Mouse (Mus musculus) spleen, adult 12 weeks (tissue): Measurements from ENCODE around the gene Sh3pxd2a.

ENCODE experiments used
- DNase-seq: peaks from one replicate; pipeline ENCODE4 v3.0.0; 2022; ENCODE audit warnings: low spot score

Gene Sh3pxd2a

DNA sequence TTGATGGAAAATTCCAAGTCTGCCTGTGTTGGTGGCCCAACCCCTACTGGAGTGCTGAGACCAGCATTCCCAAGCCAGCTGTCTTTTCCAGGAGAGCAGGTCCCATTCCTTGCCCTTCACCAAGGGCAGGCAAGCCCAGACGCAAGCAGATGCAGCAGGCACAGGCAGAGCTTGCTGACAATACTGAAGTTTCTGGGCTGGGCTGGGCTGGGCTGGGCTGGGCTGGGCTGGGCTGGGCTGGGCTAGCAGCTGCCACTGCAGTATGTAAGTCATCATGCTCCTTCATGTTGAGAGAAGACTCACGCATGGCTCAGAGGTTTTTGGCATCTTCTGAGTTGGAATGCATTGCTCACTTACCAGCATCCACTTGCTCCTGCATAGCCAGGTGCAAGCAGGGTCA is 27.7 kb upstream of the Sh3pxd2a start:
- DNase-seq, result no peak

DNA sequence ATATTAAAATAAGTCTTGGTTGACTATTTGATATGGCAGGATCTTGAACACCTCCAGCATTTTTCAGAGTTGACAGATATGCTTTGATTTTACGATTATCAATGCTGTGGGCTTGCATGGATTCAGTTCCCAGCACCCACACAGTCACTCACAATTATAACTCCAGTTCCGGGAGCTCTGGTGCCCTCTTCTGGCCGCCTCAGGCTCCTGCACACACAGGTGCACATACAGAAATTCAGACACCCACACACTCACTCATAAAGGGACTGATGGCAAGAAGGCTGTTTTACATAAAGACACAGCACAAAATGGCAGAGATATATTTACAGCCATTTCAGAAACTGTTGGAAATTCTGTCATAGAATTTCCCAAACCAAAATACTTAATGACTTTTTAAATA is 25.0 kb upstream of the Sh3pxd2a start:
- no peak for DNase-seq

DNA sequence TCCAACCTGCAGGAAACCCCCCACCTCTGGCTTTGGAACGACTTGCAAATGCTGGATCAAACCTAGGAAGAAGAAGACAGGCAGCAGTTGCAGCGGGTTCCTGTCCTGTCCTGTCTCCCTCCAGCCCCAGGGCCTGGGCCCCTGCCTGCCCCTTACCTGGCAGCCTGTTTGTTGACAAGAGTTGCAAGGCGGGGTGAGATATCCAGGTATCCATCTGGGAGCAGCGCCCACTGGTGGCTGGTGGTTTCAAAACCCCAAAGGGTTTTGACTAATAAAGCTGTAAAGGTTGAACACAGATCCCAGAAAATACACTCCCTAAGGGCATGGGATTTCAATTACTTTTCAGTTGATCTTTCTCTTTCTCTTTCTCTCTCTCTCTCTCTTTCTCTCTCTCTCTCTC is 24.0 kb upstream of the Sh3pxd2a start:
- DNase-seq, result no peak

DNA sequence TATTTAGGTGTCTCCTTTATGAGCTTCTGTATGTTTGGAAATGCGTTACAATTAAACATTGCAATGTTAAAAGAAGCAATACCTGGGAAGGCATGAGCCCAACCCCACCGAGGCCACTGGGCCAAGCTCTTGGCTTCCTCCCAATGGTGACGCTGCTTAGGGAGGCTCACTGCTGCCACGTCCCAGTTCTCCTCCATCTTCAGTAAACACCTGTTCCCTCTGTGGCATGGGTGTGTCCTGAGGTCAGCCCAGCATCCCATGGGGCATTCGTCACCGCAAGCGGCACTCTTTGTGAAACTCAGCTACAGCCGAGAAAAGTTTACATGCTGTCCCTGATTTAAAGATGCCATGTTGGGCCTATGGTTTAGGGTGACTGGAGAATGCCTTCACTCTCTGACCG is 23.4 kb upstream of the Sh3pxd2a start:
- no peak for DNase-seq

DNA sequence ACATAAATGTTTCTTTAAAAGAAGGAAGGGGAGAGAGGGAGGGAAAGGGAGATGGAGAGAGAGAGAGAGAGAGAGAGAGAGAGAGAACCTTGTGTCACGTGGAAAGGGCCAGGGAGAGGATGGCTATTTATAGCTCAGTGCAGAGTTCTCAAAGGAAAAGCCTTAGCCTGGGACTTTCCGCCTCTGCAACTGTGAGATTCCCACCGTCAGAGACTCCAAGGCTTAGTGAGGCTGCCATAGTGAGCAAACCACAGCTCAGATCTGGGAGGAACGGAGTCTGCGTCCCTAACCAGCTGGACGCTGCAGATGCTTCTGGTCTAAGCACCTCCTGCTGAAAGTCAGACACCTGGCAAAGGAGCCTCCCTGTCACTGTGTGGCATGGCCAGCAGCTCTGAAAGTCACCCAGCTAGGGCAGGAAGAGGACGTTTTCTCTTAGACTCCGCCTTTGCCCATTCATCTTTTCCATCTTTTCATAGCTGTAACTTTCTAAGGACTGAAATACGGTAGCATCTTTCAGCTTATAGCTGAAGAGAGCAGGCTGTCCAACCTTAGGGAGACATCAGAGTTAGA is 21.9 kb upstream of the Sh3pxd2a start:
- DNase-seq, result no peak

DNA sequence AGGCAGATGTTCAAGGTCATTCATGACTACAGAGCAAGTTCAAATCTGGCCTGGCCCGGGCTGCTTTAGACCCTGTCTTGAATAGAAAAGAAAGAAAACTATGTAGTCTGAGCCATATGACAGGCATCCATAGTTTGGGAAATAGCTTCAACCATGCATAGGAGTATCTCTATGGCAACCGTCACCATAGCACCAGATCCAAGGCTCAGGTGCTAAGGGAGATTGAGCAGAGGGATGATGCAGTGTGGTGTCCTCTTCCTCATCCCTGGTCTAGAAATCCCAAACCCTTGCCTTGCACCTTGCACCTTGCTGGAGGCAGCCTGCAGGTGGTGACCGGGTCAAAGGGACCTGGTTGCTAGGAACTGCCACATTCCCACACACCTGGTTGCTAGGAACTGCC is 19.9 kb upstream of the Sh3pxd2a start:
- no peak for DNase-seq

DNA sequence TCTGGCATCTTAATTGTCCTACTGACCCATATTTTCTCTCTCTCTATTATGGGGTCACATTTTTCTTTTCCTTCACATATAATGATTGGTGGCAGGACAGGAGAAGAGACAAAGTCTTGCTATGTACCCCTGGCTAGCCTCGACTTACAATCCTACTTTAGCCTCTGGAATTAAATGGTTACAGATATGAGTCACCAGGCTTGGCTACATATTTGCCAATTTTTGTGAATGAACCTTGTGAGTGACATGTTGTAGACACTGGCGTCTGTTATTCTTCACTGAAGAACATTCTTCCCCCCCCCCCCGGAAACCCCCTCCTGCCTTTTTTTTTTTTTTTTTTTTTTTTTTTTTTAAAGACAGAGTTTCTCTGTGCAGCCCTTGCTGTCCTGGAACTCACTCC is 19.1 kb upstream of the Sh3pxd2a start:
- DNase-seq, result no peak

DNA sequence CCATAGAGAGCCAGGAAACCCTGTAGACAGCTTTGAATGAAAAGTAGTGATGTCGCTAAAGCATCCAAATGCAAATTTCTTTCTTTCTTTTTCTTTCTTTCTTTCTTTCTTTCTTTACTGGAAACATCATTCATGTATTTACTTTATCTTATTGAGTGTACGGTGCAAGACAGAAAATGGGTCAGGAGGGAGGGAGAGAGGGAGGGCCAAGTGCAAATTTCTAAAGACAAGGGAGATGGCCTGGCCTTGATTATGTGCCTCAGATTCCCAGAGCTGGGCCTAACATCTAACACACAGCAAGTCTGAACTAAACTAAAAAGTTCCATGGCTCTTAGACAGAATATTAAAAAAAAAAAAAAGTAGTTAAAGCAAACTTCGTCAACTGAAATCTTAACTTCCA is 9.3 kb upstream of the Sh3pxd2a start:
- no peak for DNase-seq

DNA sequence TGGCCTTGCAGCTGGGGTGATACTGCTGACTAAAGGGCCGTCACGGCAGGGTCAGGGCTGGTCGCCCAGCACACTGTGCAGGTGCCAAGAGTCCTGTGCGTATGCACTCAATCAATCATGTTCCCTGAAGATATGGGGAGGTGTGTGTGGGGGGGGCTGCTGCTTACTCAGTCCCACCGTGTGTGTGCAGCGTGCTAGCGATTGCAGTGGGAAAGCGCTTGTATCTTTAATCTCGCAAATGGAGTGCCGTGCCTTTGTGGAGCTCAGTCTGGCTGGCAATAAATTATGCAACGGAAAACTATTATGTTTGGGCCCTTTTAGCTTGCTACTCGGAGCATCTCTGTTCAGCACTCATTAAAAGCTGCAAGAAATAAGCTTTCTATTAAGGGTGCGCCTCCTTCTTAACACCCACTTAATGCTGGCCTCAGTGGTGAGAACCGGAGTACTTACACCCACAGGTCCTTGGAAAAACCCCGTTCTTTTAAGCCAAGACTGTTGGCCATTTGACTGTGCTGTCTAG is 8.7 kb upstream of the Sh3pxd2a start:
- no peak for DNase-seq

DNA sequence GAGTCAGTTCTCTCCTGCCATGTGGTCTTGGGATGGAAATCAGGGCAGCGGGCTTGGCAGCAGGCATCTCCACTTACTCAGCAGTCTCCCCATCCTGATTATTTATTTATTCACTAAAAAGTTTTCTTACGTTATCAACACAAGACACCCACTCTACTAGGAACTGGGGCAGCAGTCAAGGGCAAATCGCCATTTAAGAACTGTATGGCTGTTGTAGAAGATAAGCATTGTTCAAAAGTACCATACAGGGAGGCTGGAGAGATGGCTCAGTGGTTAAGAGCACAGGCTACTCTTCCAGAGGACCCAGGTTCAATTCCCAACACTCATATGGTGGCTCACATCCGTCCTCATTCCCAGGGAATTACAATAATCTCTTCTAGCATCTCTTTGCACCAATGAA is 7.6 kb upstream of the Sh3pxd2a start:
- DNase-seq, result no peak

DNA sequence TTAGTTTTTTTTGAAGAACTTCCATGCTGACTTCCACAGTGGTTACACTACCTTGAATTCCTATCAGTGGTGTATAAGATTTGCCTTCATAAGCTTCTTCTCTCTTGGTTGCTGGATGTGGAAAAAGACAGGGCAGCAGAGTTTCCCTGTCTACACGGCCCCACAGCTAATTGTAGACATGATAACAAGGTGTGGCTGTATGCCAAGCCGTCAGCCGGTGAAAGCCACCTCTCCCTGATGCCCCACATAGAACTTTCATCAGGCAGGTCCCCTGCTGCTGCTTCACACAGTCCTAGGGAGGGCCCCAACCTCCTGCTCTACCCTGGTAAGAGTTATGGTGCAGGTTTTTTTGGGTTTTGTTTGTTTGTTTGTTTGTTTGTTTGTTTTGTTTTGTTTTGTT is 4.5 kb upstream of the Sh3pxd2a start:
- no peak for DNase-seq

DNA sequence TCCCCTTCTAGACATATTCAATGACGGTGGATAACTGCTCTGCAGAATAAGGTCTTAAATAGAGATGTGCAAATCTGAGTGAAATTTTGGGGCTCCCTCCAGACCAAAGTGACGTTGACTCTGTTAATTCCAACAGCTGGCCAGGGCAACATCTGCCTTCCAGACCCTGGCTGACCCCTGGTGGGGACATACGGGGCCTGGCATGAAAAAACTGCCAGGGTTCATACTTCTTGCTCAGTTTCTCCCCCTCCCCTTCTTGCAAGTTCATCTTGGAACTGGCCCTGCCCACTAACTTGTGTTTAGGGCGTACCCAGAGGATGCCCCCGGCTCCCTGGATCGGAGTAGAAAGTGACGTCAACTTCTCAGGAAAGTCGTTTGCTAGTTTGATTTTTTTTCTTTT is 2.6 kb upstream of the Sh3pxd2a start:
- DNase-seq, result no peak

DNA sequence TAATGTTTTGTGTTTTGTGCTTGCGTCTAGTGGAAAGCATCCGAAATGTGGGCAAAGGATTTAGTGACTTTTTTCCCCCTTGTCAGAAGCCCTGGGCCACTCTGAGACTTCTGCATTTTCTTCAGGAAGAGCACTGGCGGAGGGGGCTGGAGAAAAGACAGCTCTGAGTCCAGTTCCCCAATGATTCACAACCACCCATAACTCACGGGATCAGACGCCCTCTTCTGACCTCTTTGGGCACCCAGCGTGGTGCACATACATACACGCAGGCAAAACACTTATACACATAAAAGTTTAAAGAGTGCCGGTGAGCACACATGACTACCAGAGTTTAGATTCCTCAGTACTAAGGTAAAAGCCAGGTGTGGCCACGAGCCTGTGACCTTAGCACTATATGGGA is 1.3 kb upstream of the Sh3pxd2a start:
- DNase-seq, result no peak

DNA sequence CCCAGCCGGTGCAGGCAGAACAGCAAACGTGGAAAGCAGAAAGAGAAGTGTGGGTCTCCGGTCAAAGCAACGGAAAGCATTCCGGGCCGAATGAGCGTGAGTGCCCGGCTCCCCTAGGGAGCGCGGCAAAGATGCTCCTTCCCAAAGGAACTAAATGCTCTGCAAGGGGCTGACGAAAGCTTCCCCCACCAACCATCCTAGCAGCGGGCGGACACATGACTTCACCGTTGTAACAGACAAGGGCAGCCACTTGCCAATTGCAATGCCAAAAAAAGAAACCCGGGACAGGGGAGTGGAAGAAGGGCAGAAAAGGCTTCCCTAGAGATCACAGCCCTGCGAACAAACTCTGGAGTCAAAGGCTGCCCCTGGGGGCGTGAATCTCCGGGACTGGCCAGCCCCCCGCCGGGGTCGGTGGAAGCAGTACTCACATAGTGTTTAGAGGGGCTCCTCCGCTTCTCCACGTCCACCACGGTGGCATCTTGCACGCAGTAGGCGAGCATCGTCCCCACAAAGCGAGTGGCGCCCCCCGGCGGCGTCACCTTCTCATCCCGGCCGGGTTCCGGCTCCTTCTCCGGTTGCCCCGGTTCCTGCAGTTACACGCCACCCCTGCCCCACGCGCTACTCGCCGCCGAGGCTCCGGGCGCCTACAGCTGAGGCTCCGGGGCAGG is 431 bp downstream of the Sh3pxd2a start:
- DNase-seq, result peak; percentile 65

DNA sequence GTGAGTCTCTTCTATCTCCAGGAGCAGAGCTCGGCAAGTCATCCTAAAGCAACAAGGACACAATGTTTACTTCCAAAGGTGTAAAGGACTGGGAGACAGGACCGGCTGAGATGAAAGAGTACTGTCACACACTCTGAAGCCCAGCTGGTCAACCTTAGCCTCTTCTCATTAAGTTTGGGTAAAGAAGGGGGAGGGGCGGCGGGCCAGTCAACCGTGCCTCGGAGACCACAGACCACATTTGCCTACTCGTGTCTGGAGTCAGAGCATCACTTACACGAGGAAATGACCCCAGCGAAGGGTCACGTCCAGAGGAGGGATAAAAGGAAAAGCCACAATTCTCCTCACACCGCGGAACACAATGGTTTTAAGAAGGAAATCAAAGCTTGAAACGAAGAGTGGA is 995 bp downstream of the Sh3pxd2a start:
- no peak for DNase-seq

DNA sequence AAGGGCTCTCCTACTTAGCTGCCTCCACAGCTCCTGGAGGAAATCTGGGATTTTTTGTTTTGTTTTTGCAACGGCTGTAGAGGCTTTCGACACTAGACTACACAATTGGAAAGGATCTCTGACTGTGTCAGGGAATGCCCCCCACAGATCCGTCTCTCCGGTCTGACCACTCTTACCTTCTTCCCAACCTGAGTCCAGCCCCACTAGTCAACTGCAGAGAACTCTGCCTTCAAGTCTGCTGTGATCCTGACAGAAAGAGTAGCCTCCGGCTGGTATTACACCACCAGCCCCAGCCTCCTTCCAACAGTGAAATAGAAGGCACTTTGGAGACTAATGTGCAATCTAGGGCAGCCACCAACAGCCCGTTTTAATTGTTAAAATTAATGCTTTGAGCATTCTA is 1.5 kb downstream of the Sh3pxd2a start:
- DNase-seq, result no peak

DNA sequence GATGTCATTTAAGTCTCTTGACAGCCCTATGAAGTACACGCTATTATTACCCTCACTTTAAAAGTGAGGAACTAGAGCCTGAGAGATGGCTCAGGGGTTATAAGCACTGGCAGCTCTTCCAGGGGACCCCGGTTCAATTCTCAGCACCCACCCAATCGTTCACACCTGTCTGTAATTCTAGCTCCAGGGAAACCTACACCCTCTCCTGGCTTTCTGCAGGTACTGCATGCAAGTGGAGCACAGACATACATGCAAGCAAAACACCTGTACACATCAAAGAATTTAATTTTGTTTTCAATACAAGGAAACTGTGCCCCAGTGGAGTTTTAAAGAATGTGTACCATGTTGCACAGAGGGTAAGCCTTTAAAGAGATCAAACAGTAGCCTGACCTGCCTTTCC is 2.4 kb downstream of the Sh3pxd2a start:
- DNase-seq, result no peak

DNA sequence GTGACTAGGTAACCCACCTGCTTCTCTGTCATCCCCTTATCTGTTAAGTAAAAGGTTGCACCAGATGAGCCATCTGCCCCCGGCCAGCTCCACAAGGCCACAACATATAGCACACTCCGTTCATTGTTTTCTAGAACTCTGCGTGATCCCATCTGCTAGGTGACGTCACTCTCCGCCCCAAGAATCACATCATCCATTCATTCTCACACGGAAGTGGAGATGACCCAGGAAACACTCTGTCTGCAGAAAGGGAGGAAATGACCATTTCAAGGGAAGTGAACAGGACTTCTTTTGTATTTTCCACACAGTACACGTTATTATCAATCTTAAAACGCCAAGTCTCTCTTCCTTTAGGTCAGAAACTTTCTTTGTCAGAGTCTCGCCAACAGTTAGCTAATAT is 2.8 kb downstream of the Sh3pxd2a start:
- no peak for DNase-seq

DNA sequence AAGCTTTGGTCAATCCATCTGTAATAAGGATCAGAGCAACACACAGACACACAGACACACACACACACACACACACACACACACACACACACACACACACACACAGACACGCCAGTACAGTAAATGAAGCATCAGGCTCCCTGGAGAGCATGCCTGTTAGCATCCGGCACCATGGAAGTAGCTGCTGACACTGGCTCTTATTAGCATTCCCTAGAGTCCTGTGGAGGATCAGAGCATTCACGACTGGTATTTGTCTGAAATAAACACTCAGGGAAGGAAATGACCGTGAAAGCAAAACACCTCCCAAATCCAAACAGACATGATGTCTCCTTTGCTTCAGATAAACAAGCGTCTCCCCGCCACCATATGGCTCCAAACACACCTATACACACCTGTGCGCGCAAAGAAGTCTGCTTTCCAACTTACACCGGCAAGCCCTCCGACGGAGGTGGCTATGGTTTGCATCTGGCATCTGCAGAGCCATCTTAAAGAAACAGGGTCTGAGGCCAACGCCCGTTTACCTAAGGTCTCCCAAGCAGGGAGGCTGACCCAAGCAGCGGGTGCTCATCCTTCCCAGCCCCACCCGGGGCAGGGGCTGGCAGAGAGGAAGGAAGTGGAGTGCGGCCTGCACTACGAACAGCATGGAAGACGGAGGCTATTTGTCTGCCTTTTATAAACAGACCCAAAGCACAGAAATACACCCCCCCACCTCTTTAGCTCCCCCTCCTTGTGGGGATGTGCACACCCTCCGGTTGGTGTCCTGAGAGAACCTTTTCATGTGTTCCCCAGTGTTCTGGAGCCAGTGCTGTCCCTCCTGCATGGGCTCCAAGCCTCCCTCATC is 3.9 kb downstream of the Sh3pxd2a start:
- no peak for DNase-seq

DNA sequence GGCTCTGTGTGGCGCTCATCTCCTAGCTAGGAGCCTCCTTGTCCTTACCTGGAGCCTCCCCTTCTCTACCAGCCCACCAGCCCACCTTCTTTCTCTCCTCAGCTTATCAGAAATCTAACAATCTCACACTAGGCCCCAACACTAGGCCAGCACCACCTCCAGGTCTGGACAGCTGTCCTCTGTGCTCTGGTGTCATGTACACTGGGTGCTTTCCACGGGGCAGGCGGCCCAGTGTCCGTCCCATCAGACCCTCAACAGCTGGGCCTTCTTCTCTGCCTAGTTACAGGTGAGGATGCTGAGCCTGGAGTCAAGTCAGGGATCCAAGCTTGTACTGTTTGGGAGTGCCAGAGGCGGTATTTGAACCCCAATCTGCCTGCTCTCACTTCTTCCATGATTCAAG is 5.0 kb downstream of the Sh3pxd2a start:
- no peak for DNase-seq

DNA sequence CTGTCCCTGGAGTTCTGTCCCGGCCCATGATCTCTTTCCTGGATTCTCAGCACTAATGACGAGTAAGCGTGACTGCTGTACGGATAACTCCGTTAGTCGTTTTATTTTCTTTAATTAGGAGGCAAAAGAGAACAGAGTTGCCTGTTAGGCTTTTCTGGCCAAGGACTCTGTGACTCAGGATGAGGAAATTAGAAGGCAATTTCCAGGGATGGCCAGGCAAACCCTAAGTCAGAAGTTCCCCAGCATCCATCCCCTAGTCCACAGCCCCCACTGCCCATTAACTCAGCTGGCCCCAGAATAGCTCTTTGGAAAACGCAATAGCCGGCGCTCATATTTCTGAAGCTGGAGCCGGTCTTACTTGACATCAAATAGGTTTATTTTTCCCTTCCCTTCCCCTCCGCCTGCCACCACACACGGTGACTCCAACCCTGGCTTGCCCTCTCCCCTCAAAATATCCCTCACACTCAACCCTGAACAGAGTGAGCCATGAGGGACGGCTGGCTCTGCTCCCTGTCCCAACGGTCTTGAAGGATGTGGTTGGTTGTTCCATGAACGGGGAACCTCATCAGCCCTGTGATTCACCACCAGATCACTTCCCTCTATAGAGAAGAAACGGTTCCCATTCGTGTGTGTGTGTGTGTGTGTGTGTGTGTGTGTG is 5.6 kb downstream of the Sh3pxd2a start:
- no peak for DNase-seq

DNA sequence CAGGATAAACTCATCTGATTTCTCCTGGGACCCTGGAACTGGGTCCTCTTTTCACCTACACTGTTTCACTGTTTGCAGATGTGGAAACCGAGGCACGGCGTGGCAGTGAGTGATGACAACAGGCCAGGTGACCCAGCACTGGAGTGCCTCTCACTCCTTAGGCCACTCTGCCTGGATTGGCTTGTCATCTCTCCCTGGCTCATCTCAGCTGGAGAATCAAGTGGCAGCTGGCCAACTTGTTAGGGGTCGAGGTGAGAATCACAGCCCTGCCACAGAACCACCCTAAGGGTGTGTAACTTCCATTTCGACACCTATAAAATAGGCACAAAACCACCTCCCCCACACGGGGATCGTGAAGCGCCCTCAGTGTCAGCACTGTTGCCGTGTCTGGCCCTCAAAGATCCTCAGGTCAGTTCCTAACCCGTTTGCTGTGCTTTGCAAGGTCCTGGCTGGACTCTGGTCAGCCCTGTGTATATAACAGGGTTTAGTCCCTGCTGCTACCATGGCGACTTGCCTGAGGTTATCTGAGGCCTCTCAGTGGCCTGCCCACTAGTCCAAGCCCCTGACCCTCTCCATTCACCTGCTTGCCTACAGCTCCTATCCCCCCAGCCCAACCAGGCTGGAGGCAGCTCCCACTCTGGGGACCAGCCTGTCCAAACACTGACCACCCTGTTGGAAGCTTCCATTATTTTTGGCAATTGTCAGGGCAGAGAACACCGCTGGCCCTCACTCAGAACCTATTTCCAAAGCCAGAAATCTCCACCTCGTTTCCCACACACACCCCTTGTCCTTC is 6.3 kb downstream of the Sh3pxd2a start:
- DNase-seq, result no peak
